Mouse (Mus musculus): ENCODE data around the gene Nox3.

Nox3 gene

GRCm38 (mm10) chr17:3696161-3696560 is at the start of gene Nox3:
Nox3 (minus strand) TSS chr17:3696261.
- DNase-seq (ENCODE audit: low read depth, low spot score): no peak

- no peak for DNase-seq (ENCODE audit: low read depth, low spot score)
Measured at GRCm38 (mm10) chr17:3744402-3744801, 48.3 kb upstream of the Nox3 start.

- DNase-seq (ENCODE audit: low read depth, low spot score): no peak
Measured at GRCm38 (mm10) chr17:3736936-3737335, 40.9 kb upstream of the Nox3 start.

GRCm38 (mm10) chr17:3734286-3734685 is 38.2 kb upstream of the Nox3 start:
- no peak for DNase-seq (ENCODE audit: low read depth, low spot score)

GRCm38 (mm10) chr17:3705350-3705930 is 9.4 kb upstream of the Nox3 start:
- no peak for DNase-seq (ENCODE audit: low read depth, low spot score)

- no peak for DNase-seq (ENCODE audit: low read depth, low spot score)
Measured at GRCm38 (mm10) chr17:3702320-3702719, 6.3 kb upstream of the Nox3 start.

- DNase-seq (ENCODE audit: low read depth, low spot score): no peak
Measured at GRCm38 (mm10) chr17:3692817-3693216, 3.2 kb downstream of the Nox3 start.

GRCm38 (mm10) chr17:3690499-3691258 is 5.4 kb downstream of the Nox3 start:
- no peak for DNase-seq (ENCODE audit: low read depth, low spot score)

- no peak for DNase-seq (ENCODE audit: low read depth, low spot score)
Measured at GRCm38 (mm10) chr17:3683662-3684061, 12.4 kb downstream of the Nox3 start.

- no peak for DNase-seq (ENCODE audit: low read depth, low spot score)
Measured at GRCm38 (mm10) chr17:3669226-3669625, 26.8 kb downstream of the Nox3 start.

- DNase-seq (ENCODE audit: low read depth, low spot score): no peak
Measured at GRCm38 (mm10) chr17:3667287-3667686, 28.8 kb downstream of the Nox3 start.

- no peak for DNase-seq (ENCODE audit: low read depth, low spot score)
Measured at GRCm38 (mm10) chr17:3665321-3665720, 30.7 kb downstream of the Nox3 start.

GRCm38 (mm10) chr17:3659497-3659896 is 36.6 kb downstream of the Nox3 start:
- no peak for DNase-seq (ENCODE audit: low read depth, low spot score)

GRCm38 (mm10) chr17:3650377-3650776 is 45.7 kb downstream of the Nox3 start:
- DNase-seq (ENCODE audit: low read depth, low spot score): no peak

- no peak for DNase-seq (ENCODE audit: low read depth, low spot score)
Measured at GRCm38 (mm10) chr17:3643582-3643981, 52.5 kb downstream of the Nox3 start.

- DNase-seq (ENCODE audit: low read depth, low spot score): no peak
Measured at GRCm38 (mm10) chr17:3641456-3641855, 54.6 kb downstream of the Nox3 start.

GRCm38 (mm10) chr17:3638757-3639156 is 57.3 kb downstream of the Nox3 start:
- DNase-seq (ENCODE audit: low read depth, low spot score): no peak

GRCm38 (mm10) chr17:3632501-3632900 is 63.6 kb downstream of the Nox3 start:
- DNase-seq (ENCODE audit: low read depth, low spot score): no peak

- no peak for DNase-seq (ENCODE audit: low read depth, low spot score)
Measured at GRCm38 (mm10) chr17:3616329-3617216, 79.5 kb downstream of the Nox3 start.

GRCm38 (mm10) chr17:3615553-3615952 is 80.5 kb downstream of the Nox3 start:
- no peak for DNase-seq (ENCODE audit: low read depth, low spot score)

- no peak for DNase-seq (ENCODE audit: low read depth, low spot score)
Measured at GRCm38 (mm10) chr17:3611781-3612075, 84.3 kb downstream of the Nox3 start.

- no peak for DNase-seq (ENCODE audit: low read depth, low spot score)
Measured at GRCm38 (mm10) chr17:3610928-3611780, 84.9 kb downstream of the Nox3 start.

Data from 3T3-L1 (cell line).